Mouse (Mus musculus) heart, adult 2 months (tissue): Measurements from ENCODE around the gene Rai1.

Experiments
- CTCF ChIP-seq: fragments of 200-600 bp; IDR thresholded peaks from 2 replicates; pipeline ENCODE4 v1.8.1; 2022; ENCODE audit warnings: antibody characterized with exemption, mild to moderate bottlenecking, moderate library complexity
- EP300 ChIP-seq: fragments of 200-500 bp; IDR thresholded peaks from 2 replicates; pipeline ENCODE4 v1.6.1; 2011; ENCODE audit warnings: low read depth, low read length, control low read depth; ENCODE audit not compliant: insufficient read depth
- POLR2A ChIP-seq: fragments of 200-500 bp; IDR thresholded peaks from 2 replicates; pipeline ENCODE4 v1.6.1; 2011; ENCODE audit warnings: mild to moderate bottlenecking, low read depth, low read length, control low read depth; ENCODE audit not compliant: insufficient read depth

- TF ChIP-seq CTCF (no peak), POLR2A (no peak), EP300 (no peak)
These were observed 25.7 kb downstream of the Rai1 start for GRCm38 (mm10) chr11:60130516-60130915.
